Mouse (Mus musculus) small intestine, adult 2 months (tissue): ENCODE results near the gene Tubb2a. TPM values are rescaled to one million over a fixed set of nuclear protein-coding genes. Genes with fewer than 3 reads are reported as not detected.

Experiments
- H3K27ac ChIP-seq: fragments of 200-500 bp; 2 replicates; pipeline ENCODE4 v1.5.1; 2012; ENCODE audit warnings: low read depth, low read length, control low read depth, inconsistent platforms; ENCODE audit not compliant: insufficient read depth
- H3K27me3 ChIP-seq: fragments of 200-500 bp; 2 replicates; pipeline ENCODE4 v1.6.1; 2012; ENCODE audit warnings: mild to moderate bottlenecking, moderate library complexity, low read length, inconsistent platforms; ENCODE audit not compliant: control insufficient read depth, insufficient read depth
- H3K36me3 ChIP-seq: fragments of 200-500 bp; 2 replicates; pipeline ENCODE4 v1.6.1; 2012; ENCODE audit warnings: mild to moderate bottlenecking, low read length, control low read depth, inconsistent platforms; ENCODE audit not compliant: control insufficient read depth, insufficient read depth
- H3K4me1 ChIP-seq: fragments of 200-500 bp; 2 replicates; pipeline ENCODE4 v1.6.1; 2012; ENCODE audit warnings: low read length, inconsistent platforms, mixed read lengths; ENCODE audit not compliant: control insufficient read depth, insufficient read depth, insufficient read length
- H3K4me3 ChIP-seq: fragments of 200-500 bp; 2 replicates; pipeline ENCODE4 v1.5.1; 2012; ENCODE audit warnings: low read depth, mild to moderate bottlenecking, control low read depth, inconsistent platforms, low read length, moderate library complexity
- CTCF ChIP-seq: fragments of 200-500 bp; IDR thresholded peaks from 2 replicates; pipeline ENCODE4 v1.5.1; 2012; ENCODE audit warnings: low read depth, mild to moderate bottlenecking, control low read depth, inconsistent platforms, low read length, moderate library complexity, mixed read lengths; ENCODE audit not compliant: insufficient replicate concordance, insufficient read length; ENCODE audit errors: extremely low read depth
- POLR2A ChIP-seq: fragments of 200-500 bp; IDR thresholded peaks from 2 replicates; pipeline ENCODE4 v1.6.1; 2012; ENCODE audit warnings: low read depth, mild to moderate bottlenecking, control low read depth, inconsistent platforms, low read length, moderate library complexity
- WGBS: fragments of 180-500 bp; shearing (Covaris S2); methylation state at CpG from one replicate; pipeline ENCODE4 v1.1.7; 2018; 5-methylcytosine and 5-hydroxymethylcytosine counted together
- polyA plus RNA-seq: library from polyadenylated mRNA; depleted of rRNA; stranded (reverse); fragments of >200 nt; gene quantifications from 2 replicates; pipeline ENCODE4 v1.2.3, GENCODE M21; 2012

Tubb2a gene
- polyA plus RNA-seq, 1 experiment, result 176 TPM

DNA sequence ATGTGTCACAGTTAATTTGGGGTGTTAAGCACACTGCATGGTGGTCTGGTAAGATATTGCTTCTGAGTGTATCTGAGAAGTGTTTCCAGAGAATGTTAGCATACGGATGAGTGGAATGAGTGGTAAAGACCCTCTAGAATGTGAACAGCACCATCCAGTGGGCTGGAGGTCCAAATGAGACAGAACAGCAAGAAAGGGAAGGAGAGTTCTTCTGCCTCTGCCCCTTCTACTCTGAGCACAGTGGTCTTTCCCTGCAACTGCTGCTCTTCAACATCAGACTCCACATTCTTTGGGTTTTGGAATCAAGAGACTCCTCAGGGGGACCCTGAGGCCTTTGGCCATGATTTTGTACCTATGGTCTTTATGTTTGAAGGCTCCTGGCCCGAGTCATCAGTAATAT lies 28.4 kb upstream of the Tubb2a start:
- TF ChIP-seq POLR2A, result no peak
- no peak for TF ChIP-seq CTCF
- 92% methylated on average over 2 of the region's 2 CpGs for WGBS
- Histone ChIP-seq H3K27me3 (no peaks in the 10 kb centered on the region), H3K4me3 (no peak overlapping the region), H3K4me1 (no peaks in the 10 kb centered on the region), H3K36me3 (no peaks in the 10 kb centered on the region), H3K27ac (no peak overlapping the region)

GRCm38 (mm10) chr13:34105364-34105763 lies 27.6 kb upstream of the Tubb2a start:
- H3K36me3 ChIP-seq, result no peaks in the 10 kb centered on the region
- no peak overlapping the region for H3K4me3 ChIP-seq
- no peak for TF ChIP-seq POLR2A
- TF ChIP-seq CTCF, result no peak
- H3K27ac ChIP-seq, result no peak overlapping the region
- WGBS, result 75% methylated on average over 1 of the region's 1 CpGs
- H3K27me3 ChIP-seq, result no peaks in the 10 kb centered on the region
- H3K4me1 ChIP-seq, result no peaks in the 10 kb centered on the region

- WGBS, result 80% methylated on average over 9 of the region's 9 CpGs
- no peaks in the 10 kb centered on the region for H3K36me3 ChIP-seq
Observed at GRCm38 (mm10) chr13:34101908-34102307, 24.1 kb upstream of the Tubb2a start.

GRCm38 (mm10) chr13:34101247-34101646 lies 23.4 kb upstream of the Tubb2a start:
- TF ChIP-seq CTCF, result no peak
- no peak for TF ChIP-seq POLR2A
- no peak overlapping the region for H3K27ac ChIP-seq
- no peaks in the 10 kb centered on the region for H3K36me3 ChIP-seq
- no peaks in the 10 kb centered on the region for H3K27me3 ChIP-seq
- no peak overlapping the region for H3K4me3 ChIP-seq
- H3K4me1 ChIP-seq, result no peaks in the 10 kb centered on the region; the same call in 1 of the 2 replicates
- 96% methylated on average over 10 of the region's 10 CpGs for WGBS

More at GRCm38 (mm10) chr13:34101908-34102307, 24.1 kb upstream of the Tubb2a start:
- H3K27ac ChIP-seq, result no peak overlapping the region
- H3K4me1 ChIP-seq, result no peaks in the 10 kb centered on the region
- H3K27me3 ChIP-seq, result no peaks in the 10 kb centered on the region
- H3K4me3 ChIP-seq, result no peak overlapping the region
- TF ChIP-seq CTCF (no peak), POLR2A (no peak)

DNA sequence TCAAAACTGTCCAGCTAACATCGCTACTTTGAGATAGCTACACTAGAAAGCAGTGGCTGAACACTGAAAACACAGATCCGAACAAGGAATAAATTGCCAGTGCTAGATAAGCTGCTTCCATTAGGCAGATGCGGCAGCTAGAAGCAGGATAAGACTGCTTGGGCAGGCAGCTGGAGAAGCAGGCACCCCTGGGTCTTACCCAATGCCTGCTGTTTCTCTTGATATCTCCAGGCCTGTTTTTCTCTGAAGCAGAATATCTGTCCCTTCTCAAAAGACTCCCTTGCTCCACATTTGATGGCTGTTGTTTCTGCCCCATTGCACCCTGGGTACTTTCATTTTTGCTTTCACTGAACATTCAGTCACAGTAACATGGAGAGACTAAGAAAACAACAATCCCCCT lies 22.9 kb upstream of the Tubb2a start:
- no peaks in the 10 kb centered on the region for H3K27me3 ChIP-seq
- 71% methylated on average over 3 of the region's 3 CpGs for WGBS
- H3K27ac ChIP-seq, result no peak overlapping the region
- TF ChIP-seq POLR2A (no peak), CTCF (no peak)
- no peak overlapping the region for H3K4me3 ChIP-seq
- no peaks in the 10 kb centered on the region; the same call in 1 of the 2 replicates for H3K4me1 ChIP-seq
- no peaks in the 10 kb centered on the region for H3K36me3 ChIP-seq

DNA sequence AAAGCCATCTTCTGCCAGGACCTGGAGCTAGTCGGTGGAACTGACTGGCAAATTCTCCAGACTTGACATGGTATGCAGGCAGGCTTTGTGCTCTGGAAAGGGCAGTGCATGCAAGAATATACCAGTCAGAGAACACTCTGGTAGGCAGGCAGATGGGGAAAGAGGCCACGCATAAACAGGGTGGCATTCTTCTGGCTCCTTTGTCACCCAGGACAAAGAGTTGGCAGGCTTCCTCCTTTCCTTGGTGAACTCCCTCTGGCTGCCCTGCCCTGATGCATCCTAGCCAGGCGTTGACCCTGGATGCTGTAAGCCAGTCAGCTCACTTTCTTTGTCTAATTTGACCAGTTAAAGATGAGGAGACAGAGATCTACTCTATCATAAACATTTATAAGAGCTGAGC lies 19.3 kb upstream of the Tubb2a start:
- H3K27ac ChIP-seq, result no peak overlapping the region
- H3K4me1 ChIP-seq, result peaks cover 1% of the 10 kb centered on the region; the same call in 1 of the 2 replicates
- no peaks in the 10 kb centered on the region for H3K27me3 ChIP-seq
- TF ChIP-seq POLR2A (no peak), CTCF (no peak)
- WGBS, result 71% methylated on average over 3 of the region's 3 CpGs
- no peak overlapping the region for H3K4me3 ChIP-seq
- no peaks in the 10 kb centered on the region for H3K36me3 ChIP-seq

GRCm38 (mm10) chr13:34096455-34096854 lies 18.6 kb upstream of the Tubb2a start:
- Histone ChIP-seq H3K36me3 (no peaks in the 10 kb centered on the region), H3K27me3 (no peaks in the 10 kb centered on the region), H3K4me3 (no peak overlapping the region), H3K27ac (no peak overlapping the region), H3K4me1 (peaks cover 1% of the 10 kb centered on the region; the same call in 1 of the 2 replicates)
- TF ChIP-seq POLR2A (no peak), CTCF (no peak)
- WGBS, result 49% methylated on average over 4 of the region's 4 CpGs
